In the genomic region with DNA sequence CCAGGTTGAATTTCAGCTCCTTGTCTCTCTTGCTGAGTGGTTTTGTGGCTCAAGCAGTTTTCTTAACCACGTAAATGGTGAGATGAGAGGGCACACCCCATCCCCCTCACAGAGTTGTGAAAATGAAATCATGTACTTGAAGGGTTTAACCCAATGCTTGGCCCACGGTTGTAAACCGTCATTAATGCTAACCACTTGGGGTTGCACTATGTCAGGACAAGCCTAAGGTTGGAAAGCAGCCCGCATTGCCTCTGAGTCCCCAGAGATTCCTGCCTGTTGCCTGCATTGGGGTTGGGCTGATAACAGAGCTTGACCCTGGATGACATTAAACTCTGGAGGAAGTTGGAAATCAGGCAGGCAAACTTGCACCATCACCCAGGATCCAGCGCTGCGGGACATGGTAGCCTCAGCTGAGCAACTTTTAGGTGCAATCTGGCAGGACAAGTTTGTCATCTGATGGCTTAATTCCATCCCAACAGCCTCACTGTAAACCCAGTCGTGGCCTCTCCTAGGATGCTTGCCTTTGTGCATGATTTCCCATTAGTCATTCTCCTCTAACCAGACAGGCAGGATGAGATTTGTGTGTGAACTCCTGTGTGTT, we compare ENCODE assay signal across 8 mouse cellular contexts. TPM values are rescaled to one million over a fixed set of nuclear protein-coding genes. Genes with fewer than 3 reads are reported as not detected.
DNase-seq lines count a peak whose midpoint lies in the region; ATAC-seq and TF ChIP-seq lines count a peak whose summit lies in the region.

No protein-coding gene starts in this region.

- peak overlapping the region; percentile 71 for H3K4me3 ChIP-seq in cerebellum, adult 2 months (replicated peaks; ENCODE audit: insufficient read depth, low read depth, low read length)
- peak overlapping the region; percentile 90 for H3K4me3 ChIP-seq in hindbrain, embryonic 11.5 days (ENCODE audit: low read depth, low read length)
- peak overlapping the region; percentile 86 for H3K4me3 ChIP-seq in limb, embryonic 12.5 days (replicated peaks)
- peak overlapping the region; percentile 82 for H3K4me3 ChIP-seq in testis, adult 2 months (ENCODE audit: control insufficient read depth, low read depth, low read length)

- no peak for TF ChIP-seq CTCF in cerebellum, adult 2 months (IDR thresholded peaks at IDR 0.05; ENCODE audit: borderline replicate concordance, insufficient read depth, low read depth, low read length)
- TF ChIP-seq CTCF in testis, adult 2 months (IDR thresholded peaks at IDR 0.05; ENCODE audit: control insufficient read depth, insufficient read depth, insufficient replicate concordance, low read depth, low read length): no peak

- WGBS in cerebellum, adult 2 months: 21% methylated on average over 7 of the region's 7 CpGs
- 10% methylated on average over 7 of the region's 7 CpGs for WGBS in hindbrain, embryonic 11.5 days
- WGBS in limb, embryonic 12.5 days: 21% methylated on average over 7 of the region's 7 CpGs

- H3K27me3 ChIP-seq in cerebellum, adult 2 months (ENCODE audit: control insufficient read depth, insufficient read depth, low read length): no peaks in the 10 kb centered on the region
- H3K27me3 ChIP-seq in hindbrain, embryonic 11.5 days (ENCODE audit: control insufficient read depth, insufficient read depth, low read length): no peaks in the 10 kb centered on the region
- H3K27me3 ChIP-seq in limb, embryonic 12.5 days: no peaks in the 10 kb centered on the region
- H3K27me3 ChIP-seq in testis, adult 2 months (ENCODE audit: control insufficient read depth, insufficient read depth, low read length): no peaks in the 10 kb centered on the region

- no peaks in the 10 kb centered on the region for H3K9me3 ChIP-seq in hindbrain, embryonic 11.5 days (ENCODE audit: control insufficient read depth, low read length)
- H3K9me3 ChIP-seq in limb, embryonic 12.5 days: no peaks in the 10 kb centered on the region

- H3K4me1 ChIP-seq in cerebellum, adult 2 months (ENCODE audit: control insufficient read depth, insufficient read depth, low read length): peaks cover 4% of the 10 kb centered on the region
- peaks cover 6% of the 10 kb centered on the region for H3K4me1 ChIP-seq in hindbrain, embryonic 11.5 days (replicated peaks; ENCODE audit: control insufficient read depth, insufficient read depth, low read length)
- peaks cover 26% of the 10 kb centered on the region for H3K4me1 ChIP-seq in limb, embryonic 12.5 days (replicated peaks)
- peaks cover 12% of the 10 kb centered on the region for H3K4me1 ChIP-seq in testis, adult 2 months (ENCODE audit: control insufficient read depth, insufficient read depth, low read length)

- peak; percentile 10 to 20 for DNase-seq in layer of hippocampus, adult 8-10 months (ENCODE audit: low spot score in 2 of 2)
- DNase-seq in layer of hippocampus, adult 9-10 months (ENCODE audit: low spot score): no peak
- peak in 1 of 2 experiments; percentile 38 for DNase-seq in cerebellum, adult 2 months
- DNase-seq in forelimb bud, embryonic 11.5 days (ENCODE audit: low read depth, low spot score): peak; percentile 24
- DNase-seq in hindbrain, embryonic 11.5 days (ENCODE audit: low spot score): peak; percentile 69
- DNase-seq in mesoderm, embryonic 11.5 days (ENCODE audit: low read depth, low spot score): peak; percentile 50

- peak overlapping the region; percentile 88 for H3K27ac ChIP-seq in cerebellum, adult 2 months (ENCODE audit: insufficient read depth, low read length)
- peak overlapping the region; percentile 100 for H3K27ac ChIP-seq in hindbrain, embryonic 11.5 days (ENCODE audit: low read depth, low read length)
- peak overlapping the region; percentile 97 for H3K27ac ChIP-seq in limb, embryonic 12.5 days
- peak overlapping the region; percentile 70 for H3K27ac ChIP-seq in testis, adult 2 months (ENCODE audit: control insufficient read depth, insufficient read depth, low read depth, low read length)

- H3K4me2 ChIP-seq in hindbrain, embryonic 11.5 days (replicated peaks; ENCODE audit: low read depth, low read length): peak overlapping the region; percentile 74
- H3K4me2 ChIP-seq in limb, embryonic 12.5 days: peak overlapping the region; percentile 89

- ATAC-seq in hindbrain, embryonic 11.5 days (ENCODE audit: low FRiP score): peak; percentile 8
- ATAC-seq in limb, embryonic 12.5 days (ENCODE audit: insufficient number of reproducible peaks, insufficient read depth, low FRiP score, low TSS enrichment, low read depth): peak; percentile 4; the same call in 1 of the 2 replicates

- no peak for TF ChIP-seq POLR2A in cerebellum, adult 2 months (IDR thresholded peaks at IDR 0.05; ENCODE audit: borderline replicate concordance, insufficient read depth, low read length)
- no peak for TF ChIP-seq POLR2A in testis, adult 2 months (IDR thresholded peaks at IDR 0.05; ENCODE audit: control insufficient read depth, low read depth, low read length)

- no peaks in the 10 kb centered on the region for H3K36me3 ChIP-seq in hindbrain, embryonic 11.5 days (ENCODE audit: control insufficient read depth, insufficient read depth, low read length)
- no peaks in the 10 kb centered on the region for H3K36me3 ChIP-seq in limb, embryonic 12.5 days
- no peaks in the 10 kb centered on the region for H3K36me3 ChIP-seq in testis, adult 2 months (ENCODE audit: control insufficient read depth, insufficient read depth, low read length)

- H3K9ac ChIP-seq in hindbrain, embryonic 11.5 days (ENCODE audit: low read depth, low read length): peak overlapping the region; percentile 98
- peak overlapping the region; percentile 94 for H3K9ac ChIP-seq in limb, embryonic 12.5 days (replicated peaks)

RNA-seq across cellular contexts. Expression of gene Megf9, which starts 1.0 kb away (rescaled TPM):
- 100 to 1,000 TPM; 104 to 111 (median 109) TPM for total RNA-seq in layer of hippocampus, adult 8-10 months (2022)
- polyA plus RNA-seq in cerebellum, adult 2 months (2012; rRNA removed): 31.9 and 33.5 TPM in 2 replicates
- polyA plus RNA-seq in hindbrain, embryonic 11.5 days (2014; fragmentation: Nextera tagmentation; extraction: Ambion mirVana): 27.8 and 29.2 TPM in 2 replicates
- 14.1 and 15.5 TPM in 2 replicates for polyA plus RNA-seq in limb, embryonic 12.5 days (2016; fragmentation: Nextera tagmentation; extraction: Ambion mirVana)
- 4.8 and 7.8 TPM in 2 replicates for polyA plus RNA-seq in testis, adult 2 months (2012; rRNA removed)
